Mouse (Mus musculus) small intestine, adult 2 months (tissue): ENCODE measurements around the gene Thap4. TPM values are rescaled to one million over a fixed set of nuclear protein-coding genes. Genes with fewer than 3 reads are reported as not detected.
A peak's percentile ranks its signal among the peaks of the same experiment; 100 is the strongest.

Experiments used
- H3K27ac ChIP-seq: fragments of 200-500 bp; 2 replicates; pipeline ENCODE4 v1.5.1; 2012; ENCODE audit warnings: low read depth, low read length, control low read depth, inconsistent platforms; ENCODE audit not compliant: insufficient read depth
- H3K27me3 ChIP-seq: fragments of 200-500 bp; 2 replicates; pipeline ENCODE4 v1.6.1; 2012; ENCODE audit warnings: mild to moderate bottlenecking, moderate library complexity, low read length, inconsistent platforms; ENCODE audit not compliant: control insufficient read depth, insufficient read depth
- H3K36me3 ChIP-seq: fragments of 200-500 bp; 2 replicates; pipeline ENCODE4 v1.6.1; 2012; ENCODE audit warnings: mild to moderate bottlenecking, low read length, control low read depth, inconsistent platforms; ENCODE audit not compliant: control insufficient read depth, insufficient read depth
- H3K4me1 ChIP-seq: fragments of 200-500 bp; 2 replicates; pipeline ENCODE4 v1.6.1; 2012; ENCODE audit warnings: low read length, inconsistent platforms, mixed read lengths; ENCODE audit not compliant: control insufficient read depth, insufficient read depth, insufficient read length
- H3K4me3 ChIP-seq: fragments of 200-500 bp; 2 replicates; pipeline ENCODE4 v1.5.1; 2012; ENCODE audit warnings: low read depth, mild to moderate bottlenecking, control low read depth, inconsistent platforms, low read length, moderate library complexity
- CTCF ChIP-seq: fragments of 200-500 bp; IDR thresholded peaks from 2 replicates; pipeline ENCODE4 v1.5.1; 2012; ENCODE audit warnings: low read depth, mild to moderate bottlenecking, control low read depth, inconsistent platforms, low read length, moderate library complexity, mixed read lengths; ENCODE audit not compliant: insufficient replicate concordance, insufficient read length; ENCODE audit errors: extremely low read depth
- POLR2A ChIP-seq: fragments of 200-500 bp; IDR thresholded peaks from 2 replicates; pipeline ENCODE4 v1.6.1; 2012; ENCODE audit warnings: low read depth, mild to moderate bottlenecking, control low read depth, inconsistent platforms, low read length, moderate library complexity
- WGBS: fragments of 180-500 bp; shearing (Covaris S2); methylation state at CpG from one replicate; pipeline ENCODE4 v1.1.7; 2018; 5-methylcytosine and 5-hydroxymethylcytosine counted together
- polyA plus RNA-seq: library from polyadenylated mRNA; depleted of rRNA; stranded (reverse); fragments of >200 nt; gene quantifications from 2 replicates; pipeline ENCODE4 v1.2.3, GENCODE M21; 2012

Gene Thap4
- polyA plus RNA-seq, 1 experiment = 63.0 TPM

GRCm38 (mm10) chr1:93685401-93686244 lies 69.0 kb downstream of the Thap4 start, which contains the start of gene Bok:
Gene Bok, plus strand, starts transcription at chr1:93685660.
- no peak for TF ChIP-seq CTCF
- 0 out of 2 replicates have a peak, but pooled peaks have one; percentile 30 for TF ChIP-seq POLR2A
- peak within 1 kb of the TSS; percentile 37; the same call in 1 of the 2 replicates for H3K27ac ChIP-seq
- under 1% methylated on average over 78 of the region's 78 CpGs for WGBS
- no peaks in the 10 kb centered on the region for H3K27me3 ChIP-seq
- H3K4me3 ChIP-seq = peak within 1 kb of the TSS; percentile 63
- peaks cover 21% of the 10 kb centered on the region for H3K4me1 ChIP-seq
- no peaks in the 10 kb centered on the region for H3K36me3 ChIP-seq

- 70% methylated on average over 7 of the region's 7 CpGs for WGBS
- Histone ChIP-seq H3K4me1 (no peaks in the 10 kb centered on the region; the same call in 1 of the 2 replicates), H3K4me3 (no peak overlapping the region), H3K27me3 (no peaks in the 10 kb centered on the region), H3K27ac (no peak overlapping the region), H3K36me3 (no peaks in the 10 kb centered on the region)
- TF ChIP-seq CTCF = no peak
- no peak for TF ChIP-seq POLR2A
Observed at GRCm38 (mm10) chr1:93679889-93680568, 74.6 kb downstream of the Thap4 start.

DNA sequence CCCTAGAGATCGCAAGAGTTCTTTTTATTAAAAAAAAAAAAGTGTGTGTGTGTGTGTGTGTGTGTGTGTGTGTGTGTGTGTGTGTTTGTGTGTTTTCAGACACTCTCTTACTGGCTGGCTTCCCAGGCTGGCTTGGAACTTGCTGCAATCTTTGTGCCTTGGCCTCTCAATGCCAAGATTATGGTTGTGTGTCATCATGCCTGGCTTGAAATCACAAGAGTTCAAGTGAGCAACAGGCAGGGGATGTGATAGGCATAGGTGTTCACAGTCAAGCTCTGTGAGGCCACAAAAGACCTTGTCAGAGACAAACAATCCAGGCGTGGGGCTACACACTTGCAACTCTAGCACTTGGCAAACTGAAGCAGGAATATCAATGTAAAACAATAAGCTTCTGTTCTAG lies 76.3 kb downstream of the Thap4 start:
- Histone ChIP-seq H3K36me3 (no peaks in the 10 kb centered on the region), H3K4me1 (no peaks in the 10 kb centered on the region; the same call in 1 of the 2 replicates), H3K4me3 (no peak overlapping the region), H3K27ac (no peak overlapping the region), H3K27me3 (no peaks in the 10 kb centered on the region)
- 11% methylated on average over 2 of the region's 2 CpGs for whole genome bisulfite sequencing
- TF ChIP-seq POLR2A (no peak), CTCF (no peak)

DNA sequence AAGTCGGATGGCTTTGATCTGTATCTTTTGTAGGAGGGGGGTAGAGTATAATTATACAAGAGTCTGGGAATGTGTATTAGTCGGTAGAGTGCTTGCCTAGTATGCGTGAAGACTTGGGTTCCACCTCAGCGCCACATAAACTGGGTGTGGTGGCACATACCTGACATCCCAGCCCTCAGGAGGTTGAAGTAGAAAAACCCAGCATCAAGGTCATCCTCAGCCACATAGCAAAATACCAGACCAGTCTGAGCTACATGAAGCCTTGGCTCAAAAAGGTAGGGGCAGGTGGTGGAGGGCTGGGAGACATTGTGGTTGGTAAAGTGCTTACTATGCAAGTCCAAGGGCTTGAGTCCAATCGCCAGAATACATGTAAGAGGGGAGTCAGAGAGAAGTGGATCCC lies 82.0 kb downstream of the Thap4 start:
- no peak overlapping the region for H3K4me3 ChIP-seq
- no peaks in the 10 kb centered on the region for H3K27me3 ChIP-seq
- no peak overlapping the region for H3K27ac ChIP-seq
- TF ChIP-seq CTCF = no peak
- no peak for TF ChIP-seq POLR2A
- peaks cover 5% of the 10 kb centered on the region; the same call in 1 of the 2 replicates for H3K4me1 ChIP-seq
- H3K36me3 ChIP-seq = no peaks in the 10 kb centered on the region
- 91% methylated on average over 5 of the region's 5 CpGs for WGBS

GRCm38 (mm10) chr1:93669941-93670340 lies 84.7 kb downstream of the Thap4 start:
- Histone ChIP-seq H3K27ac (no peak overlapping the region), H3K4me1 (peaks cover 5% of the 10 kb centered on the region; the same call in 1 of the 2 replicates), H3K4me3 (no peak overlapping the region), H3K36me3 (no peaks in the 10 kb centered on the region), H3K27me3 (no peaks in the 10 kb centered on the region)
- TF ChIP-seq POLR2A = no peak
- TF ChIP-seq CTCF = no peak

GRCm38 (mm10) chr1:93668791-93669548 lies 85.7 kb downstream of the Thap4 start:
- WGBS = 10% methylated on average over 17 of the region's 17 CpGs
- H3K27ac ChIP-seq = peak overlapping the region; percentile 32; the same call in 1 of the 2 replicates
- H3K36me3 ChIP-seq = no peaks in the 10 kb centered on the region
- TF ChIP-seq POLR2A (no peak), CTCF (peak; percentile 65; the same call in 1 of the 2 replicates)
- H3K27me3 ChIP-seq = no peaks in the 10 kb centered on the region
- H3K4me1 ChIP-seq = peaks cover 5% of the 10 kb centered on the region; the same call in 1 of the 2 replicates
- peak overlapping the region; percentile 61 for H3K4me3 ChIP-seq
